Mouse (Mus musculus) kidney, postnatal 0 days (tissue): ENCODE measurements around the gene Stpg2. TPM values are rescaled to one million over a fixed set of nuclear protein-coding genes. Genes with fewer than 3 reads are reported as not detected.

Experiments used
- ATAC-seq: fragments of 200-750 bp; cut with Nextera tagmentation; replicated peaks from 2 replicates; pipeline ENCODE4 v1.8.0; 2017; ENCODE audit warnings: low read depth, moderate number of reproducible peaks, moderate TSS enrichment, moderate library complexity; ENCODE audit not compliant: low FRiP score
- DNase-seq: peaks from one replicate; pipeline ENCODE4 v3.0.0-alpha.2; 2016; ENCODE audit warnings: low spot score
- H3K27ac ChIP-seq: fragments of 300-500 bp; sonication (generic); 2 replicates; pipeline ENCODE4 v1.5.1; 2014; ENCODE audit warnings: mild to moderate bottlenecking
- H3K27me3 ChIP-seq: fragments of 300-500 bp; sonication (generic); 2 replicates; pipeline ENCODE4 v1.6.1; 2014; ENCODE audit warnings: low read length, mixed read lengths; ENCODE audit not compliant: insufficient read depth
- H3K36me3 ChIP-seq: fragments of 300-500 bp; sonication (generic); 2 replicates; pipeline ENCODE4 v1.6.1; 2014; ENCODE audit warnings: low read length, mixed read lengths; ENCODE audit not compliant: insufficient read depth
- H3K4me1 ChIP-seq: fragments of 300-500 bp; sonication (generic); replicated peaks from 2 replicates; pipeline ENCODE4 v1.6.1; 2014; ENCODE audit warnings: antibody characterized with exemption, low read length, mixed read lengths; ENCODE audit not compliant: insufficient read depth
- H3K4me2 ChIP-seq: fragments of 300-500 bp; sonication (generic); 2 replicates; pipeline ENCODE4 v1.6.1; 2014; ENCODE audit warnings: mild to moderate bottlenecking, low read length, moderate library complexity, mixed read lengths
- H3K4me3 ChIP-seq: fragments of 300-500 bp; sonication (generic); replicated peaks from 2 replicates; pipeline ENCODE4 v1.5.1; 2014; ENCODE audit warnings: low read depth, low read length
- H3K9ac ChIP-seq: fragments of 300-500 bp; sonication (generic); 2 replicates; pipeline ENCODE4 v1.6.1; 2014; ENCODE audit warnings: low read depth, low read length
- H3K9me3 ChIP-seq: fragments of 300-500 bp; sonication (generic); replicated peaks from 2 replicates; pipeline ENCODE4 v1.6.1; 2016; ENCODE audit warnings: low read length, inconsistent platforms, mixed read lengths
- CTCF ChIP-seq: IDR thresholded peaks from 2 replicates; pipeline ENCODE4 v1.5.1; 2016; ENCODE audit warnings: antibody characterized with exemption, low read depth, mild to moderate bottlenecking, moderate library complexity
- WGBS: fragments of 180-500 bp; shearing (Covaris S2); extraction: QIAGEN DNeasy Blood & Tissue Kit; methylation state at CpG from one replicate; pipeline ENCODE4 v1.1.7; 2014; 5-methylcytosine and 5-hydroxymethylcytosine counted together
- polyA plus RNA-seq: library from polyadenylated mRNA; unstranded; fragments of >200 nt; fragmentation: Nextera tagmentation; extraction: Ambion mirVana; gene quantifications from 2 replicates; pipeline ENCODE4 v1.2.1, GENCODE M21; 2015

Gene Stpg2
- polyA plus RNA-seq, 1 experiment from 2014 or later, result not detected

- TF ChIP-seq CTCF, result no peak
- H3K36me3 ChIP-seq, result no peaks in the 10 kb centered on the region
- WGBS, result 85% methylated on average over 8 of the region's 8 CpGs
- H3K9ac ChIP-seq, result no peak overlapping the region
- DNase-seq (no peak), ATAC-seq (no peak)
- no peak overlapping the region for H3K4me3 ChIP-seq
- H3K9me3 ChIP-seq, result no peaks in the 10 kb centered on the region
- no peak overlapping the region for H3K4me2 ChIP-seq
- no peaks in the 10 kb centered on the region for H3K27me3 ChIP-seq
- H3K27ac ChIP-seq, result no peak overlapping the region
- H3K4me1 ChIP-seq, result no peaks in the 10 kb centered on the region
These were observed 432.4 kb downstream of the Stpg2 start for GRCm38 (mm10) chr3:139637887-139638286.

- H3K4me1 ChIP-seq, result no peaks in the 10 kb centered on the region
- no peak overlapping the region for H3K4me3 ChIP-seq
- DNase-seq (no peak), ATAC-seq (no peak)
- H3K4me2 ChIP-seq, result no peak overlapping the region
- H3K9me3 ChIP-seq, result no peaks in the 10 kb centered on the region
- WGBS, result 48% methylated on average over 4 of the region's 4 CpGs
- H3K27ac ChIP-seq, result no peak overlapping the region
- H3K9ac ChIP-seq, result no peak overlapping the region
- no peaks in the 10 kb centered on the region for H3K36me3 ChIP-seq
- TF ChIP-seq CTCF, result no peak
- no peaks in the 10 kb centered on the region for H3K27me3 ChIP-seq
These were observed 446.0 kb downstream of the Stpg2 start for GRCm38 (mm10) chr3:139651505-139651904.

GRCm38 (mm10) chr3:139659416-139659815 lies 453.9 kb downstream of the Stpg2 start:
- Histone ChIP-seq H3K4me1 (no peaks in the 10 kb centered on the region), H3K9ac (no peak overlapping the region), H3K27me3 (no peaks in the 10 kb centered on the region), H3K27ac (no peak overlapping the region), H3K9me3 (no peaks in the 10 kb centered on the region), H3K4me3 (no peak overlapping the region), H3K4me2 (no peak overlapping the region), H3K36me3 (no peaks in the 10 kb centered on the region)
- DNase-seq (no peak), ATAC-seq (no peak)
- TF ChIP-seq CTCF, result no peak
- WGBS, result 74% methylated on average over 4 of the region's 4 CpGs

- Histone ChIP-seq H3K4me2 (no peak overlapping the region), H3K4me1 (no peaks in the 10 kb centered on the region), H3K9ac (no peak overlapping the region), H3K27ac (no peak overlapping the region), H3K36me3 (no peaks in the 10 kb centered on the region), H3K27me3 (no peaks in the 10 kb centered on the region), H3K4me3 (no peak overlapping the region), H3K9me3 (no peaks in the 10 kb centered on the region)
- no peak for TF ChIP-seq CTCF
- DNase-seq (no peak), ATAC-seq (no peak)
These were observed 456.7 kb downstream of the Stpg2 start for GRCm38 (mm10) chr3:139662241-139662640.

- no peak for ATAC-seq
- Histone ChIP-seq H3K4me1 (no peaks in the 10 kb centered on the region), H3K9me3 (no peaks in the 10 kb centered on the region), H3K4me3 (no peak overlapping the region), H3K9ac (no peak overlapping the region), H3K27ac (no peak overlapping the region), H3K4me2 (no peak overlapping the region), H3K36me3 (no peaks in the 10 kb centered on the region), H3K27me3 (no peaks in the 10 kb centered on the region)
- DNase-seq, result peak; percentile 22
- TF ChIP-seq CTCF, result no peak
- WGBS, result 51% methylated on average over 5 of the region's 5 CpGs
These were observed 458.3 kb downstream of the Stpg2 start for GRCm38 (mm10) chr3:139663712-139664245.

GRCm38 (mm10) chr3:139665047-139665446 lies 459.6 kb downstream of the Stpg2 start:
- ATAC-seq (no peak), DNase-seq (no peak)
- TF ChIP-seq CTCF, result no peak
- no peaks in the 10 kb centered on the region for H3K27me3 ChIP-seq
- WGBS, result 91% methylated on average over 3 of the region's 3 CpGs
- H3K9me3 ChIP-seq, result no peaks in the 10 kb centered on the region
- H3K9ac ChIP-seq, result no peak overlapping the region
- no peak overlapping the region for H3K4me3 ChIP-seq
- H3K4me1 ChIP-seq, result no peaks in the 10 kb centered on the region
- no peak overlapping the region for H3K4me2 ChIP-seq
- no peaks in the 10 kb centered on the region for H3K36me3 ChIP-seq
- H3K27ac ChIP-seq, result no peak overlapping the region

GRCm38 (mm10) chr3:139676192-139676591 lies 470.7 kb downstream of the Stpg2 start:
- Histone ChIP-seq H3K27ac (no peak overlapping the region), H3K27me3 (no peaks in the 10 kb centered on the region), H3K9ac (no peak overlapping the region), H3K36me3 (no peaks in the 10 kb centered on the region), H3K9me3 (no peaks in the 10 kb centered on the region), H3K4me2 (no peak overlapping the region), H3K4me3 (no peak overlapping the region), H3K4me1 (no peaks in the 10 kb centered on the region)
- TF ChIP-seq CTCF, result no peak
- no peak for ATAC-seq
- no peak for DNase-seq
- 65% methylated on average over 3 of the region's 3 CpGs for WGBS
